Mouse (Mus musculus) CD4-positive, CD25-positive, alpha-beta regulatory T cell, adult 2 months (primary cell): ENCODE data around the gene Ppp1r14a.

Experiments
- DNase-seq: peaks from one replicate; pipeline ENCODE4 v3.0.0-alpha.2; 2012; ENCODE audit warnings: low read depth, low spot score

The Ppp1r14a gene

GRCm38 (mm10) chr7:29303738-29304462, 14.8 kb downstream of the Ppp1r14a start, which contains the start of gene Dpf1:
Gene Dpf1 (plus strand): TSS chr7:29303951.
- peak; percentile 69 for DNase-seq

- no peak for DNase-seq
These were observed 15.6 kb downstream of the Ppp1r14a start for GRCm38 (mm10) chr7:29304463-29305262.

- DNase-seq, result no peak
These were observed 16.3 kb downstream of the Ppp1r14a start for GRCm38 (mm10) chr7:29305263-29305988.

GRCm38 (mm10) chr7:29306108-29306507, 17.0 kb downstream of the Ppp1r14a start:
- no peak for DNase-seq

DNA sequence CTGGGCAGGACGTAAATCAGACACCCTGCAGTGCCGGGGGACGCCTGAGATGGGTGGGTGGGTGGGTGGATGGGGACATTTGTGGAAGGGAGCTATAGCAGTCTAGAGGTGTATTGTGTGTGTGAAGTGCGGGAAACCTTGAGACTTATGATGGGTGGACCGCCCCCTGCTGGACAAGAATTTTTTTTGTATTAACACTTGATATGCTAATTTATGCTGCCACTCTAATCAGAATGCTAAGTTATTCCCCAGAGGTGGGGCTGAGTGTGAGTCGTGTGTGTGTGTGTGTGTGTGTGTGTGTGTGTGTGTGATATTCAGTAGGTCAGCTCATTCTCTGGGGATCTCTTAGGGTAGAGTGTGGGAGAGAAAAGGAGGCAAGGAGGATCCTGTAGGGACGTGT, 17.5 kb downstream of the Ppp1r14a start:
- DNase-seq, result peak; percentile 76

DNA sequence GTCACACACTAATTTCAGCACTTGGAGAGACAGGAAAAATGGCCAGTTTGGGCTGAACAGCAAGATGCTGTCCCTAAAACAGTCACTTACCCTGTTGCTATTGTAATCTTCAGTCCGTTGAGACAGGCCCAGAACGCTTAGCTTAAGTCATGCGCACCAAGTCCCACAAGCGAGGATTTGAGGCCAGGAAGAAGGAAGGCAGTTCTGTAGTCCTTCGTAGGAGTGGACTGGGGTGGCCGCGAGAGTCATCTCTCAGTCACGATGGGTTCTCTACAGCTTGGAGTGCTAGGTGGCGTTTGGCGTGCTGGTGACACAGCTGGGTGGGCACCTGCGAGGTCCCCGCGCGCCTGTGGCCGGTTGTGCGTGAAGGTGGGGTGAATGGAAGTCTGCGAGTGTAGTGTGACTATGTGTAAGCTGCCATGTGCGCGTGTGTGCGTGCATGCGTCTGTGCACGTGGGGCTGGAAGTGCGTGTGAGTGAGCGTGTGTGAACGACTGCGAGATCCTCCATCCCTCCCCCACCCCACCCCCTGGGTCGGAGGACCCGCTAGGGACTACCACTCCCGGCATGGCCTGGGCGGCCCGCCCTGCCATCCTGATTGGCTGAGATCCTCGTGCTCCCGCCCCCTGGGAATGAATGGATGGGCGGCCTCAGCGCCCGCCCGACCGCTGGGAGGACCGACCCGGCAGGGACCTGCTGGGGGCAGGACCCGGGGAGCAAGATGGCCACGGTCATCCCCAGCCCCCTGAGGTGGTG, 18.4 kb downstream of the Ppp1r14a start:
- peak; percentile 75 for DNase-seq

DNA sequence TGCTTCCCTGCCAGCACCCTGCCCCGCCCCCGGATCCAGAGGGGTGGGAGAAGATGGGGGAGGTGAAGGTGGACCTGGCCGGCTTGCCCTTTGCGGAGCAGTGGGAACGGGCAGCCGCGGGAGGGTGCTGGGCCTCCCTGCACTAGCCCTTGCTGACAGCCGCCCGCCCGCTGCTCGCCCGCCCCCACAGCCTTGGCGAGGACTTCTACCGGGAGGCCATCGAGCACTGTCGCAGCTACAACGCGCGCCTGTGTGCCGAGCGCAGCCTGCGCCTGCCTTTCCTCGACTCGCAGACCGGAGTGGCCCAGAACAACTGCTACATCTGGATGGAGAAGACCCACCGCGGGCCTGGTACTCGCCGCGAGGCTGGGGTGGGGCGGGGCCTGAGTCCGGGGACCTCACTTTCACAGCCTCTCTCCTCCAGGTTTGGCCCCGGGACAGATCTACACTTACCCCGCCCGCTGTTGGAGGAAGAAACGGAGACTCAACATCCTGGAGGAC, 20.2 kb downstream of the Ppp1r14a start:
- DNase-seq, result peak; percentile 40

DNA sequence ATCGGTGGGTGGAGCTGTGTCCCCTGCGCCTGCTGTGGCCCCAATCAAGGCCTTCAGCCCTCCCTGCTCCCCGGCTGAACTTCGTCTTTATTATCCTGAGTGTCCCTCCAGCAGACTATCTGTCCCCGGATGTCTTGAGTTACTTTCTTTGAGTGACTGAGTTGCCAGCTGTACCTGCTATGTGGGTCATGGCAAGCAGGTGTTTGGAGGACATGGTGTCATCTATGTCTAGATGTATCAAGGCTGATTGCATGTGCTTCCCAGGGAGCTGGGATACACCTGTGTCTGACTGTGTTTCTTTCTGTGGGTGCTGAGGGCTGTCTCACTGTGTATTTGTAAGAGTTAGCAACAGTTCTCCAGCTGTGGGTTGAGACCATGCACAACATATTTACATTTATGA, 20.6 kb downstream of the Ppp1r14a start:
- DNase-seq, result no peak

GRCm38 (mm10) chr7:29313051-29313450, 23.9 kb downstream of the Ppp1r14a start:
- DNase-seq, result no peak

DNA sequence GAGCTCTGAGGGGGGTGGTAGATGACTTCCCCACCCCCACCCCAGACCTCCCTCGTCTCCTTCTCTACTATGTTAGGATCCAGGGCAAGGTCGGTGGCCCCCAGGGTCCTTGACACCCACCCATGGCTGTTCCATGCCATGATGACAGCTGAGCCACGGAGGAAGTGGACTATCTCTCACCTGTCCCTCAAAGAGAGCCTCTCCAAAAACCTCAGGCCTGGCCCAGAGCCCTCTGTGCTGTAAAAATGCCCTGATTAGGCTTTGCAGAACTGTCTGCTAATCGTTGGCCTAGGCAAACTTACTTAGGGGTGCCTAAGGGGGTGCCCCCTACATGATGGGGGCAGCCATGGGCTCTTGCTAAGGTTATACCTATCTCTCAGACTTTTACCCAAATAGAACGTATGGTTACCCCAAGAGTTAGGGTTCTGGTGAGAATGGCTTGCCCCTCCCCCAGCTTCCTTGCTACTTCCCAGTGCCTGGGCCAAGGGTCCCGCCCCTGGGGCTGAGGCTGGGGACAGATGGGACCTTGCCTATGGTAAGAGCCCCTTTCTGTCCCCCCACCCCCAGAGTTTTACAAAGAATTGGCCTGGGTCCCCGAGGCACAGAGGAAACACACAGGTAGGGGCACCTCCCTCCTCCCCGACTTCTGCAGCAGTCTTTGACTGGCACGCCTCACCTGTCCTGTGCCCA, 24.6 kb downstream of the Ppp1r14a start:
- no peak for DNase-seq

GRCm38 (mm10) chr7:29314844-29315628, 25.9 kb downstream of the Ppp1r14a start:
- no peak for DNase-seq

GRCm38 (mm10) chr7:29316137-29316734, 27.1 kb downstream of the Ppp1r14a start:
- DNase-seq, result no peak

- no peak for DNase-seq
These were observed 27.9 kb downstream of the Ppp1r14a start for GRCm38 (mm10) chr7:29316976-29317375.

DNA sequence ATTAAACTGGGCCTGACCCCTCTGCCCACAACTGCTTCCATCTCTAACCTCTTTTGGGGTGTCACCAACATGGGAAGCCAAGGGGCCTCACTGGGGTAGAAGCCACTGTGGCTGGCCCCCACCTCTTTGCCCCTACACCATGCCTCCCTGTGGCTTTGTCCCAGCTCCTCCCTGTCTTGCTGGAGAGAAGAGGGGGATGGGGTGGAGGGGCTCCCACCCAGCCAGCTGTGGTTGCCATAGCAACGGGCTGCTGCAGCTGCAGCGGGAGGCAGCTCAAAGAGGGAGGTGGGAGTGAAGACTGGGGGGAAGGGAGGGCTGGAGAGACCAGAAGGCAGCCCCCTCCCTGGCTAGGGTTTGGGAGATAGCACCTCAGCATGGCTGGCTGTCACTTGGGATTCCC, 28.4 kb downstream of the Ppp1r14a start:
- DNase-seq, result no peak

GRCm38 (mm10) chr7:29318115-29318911, 29.2 kb downstream of the Ppp1r14a start:
- DNase-seq, result no peak

DNA sequence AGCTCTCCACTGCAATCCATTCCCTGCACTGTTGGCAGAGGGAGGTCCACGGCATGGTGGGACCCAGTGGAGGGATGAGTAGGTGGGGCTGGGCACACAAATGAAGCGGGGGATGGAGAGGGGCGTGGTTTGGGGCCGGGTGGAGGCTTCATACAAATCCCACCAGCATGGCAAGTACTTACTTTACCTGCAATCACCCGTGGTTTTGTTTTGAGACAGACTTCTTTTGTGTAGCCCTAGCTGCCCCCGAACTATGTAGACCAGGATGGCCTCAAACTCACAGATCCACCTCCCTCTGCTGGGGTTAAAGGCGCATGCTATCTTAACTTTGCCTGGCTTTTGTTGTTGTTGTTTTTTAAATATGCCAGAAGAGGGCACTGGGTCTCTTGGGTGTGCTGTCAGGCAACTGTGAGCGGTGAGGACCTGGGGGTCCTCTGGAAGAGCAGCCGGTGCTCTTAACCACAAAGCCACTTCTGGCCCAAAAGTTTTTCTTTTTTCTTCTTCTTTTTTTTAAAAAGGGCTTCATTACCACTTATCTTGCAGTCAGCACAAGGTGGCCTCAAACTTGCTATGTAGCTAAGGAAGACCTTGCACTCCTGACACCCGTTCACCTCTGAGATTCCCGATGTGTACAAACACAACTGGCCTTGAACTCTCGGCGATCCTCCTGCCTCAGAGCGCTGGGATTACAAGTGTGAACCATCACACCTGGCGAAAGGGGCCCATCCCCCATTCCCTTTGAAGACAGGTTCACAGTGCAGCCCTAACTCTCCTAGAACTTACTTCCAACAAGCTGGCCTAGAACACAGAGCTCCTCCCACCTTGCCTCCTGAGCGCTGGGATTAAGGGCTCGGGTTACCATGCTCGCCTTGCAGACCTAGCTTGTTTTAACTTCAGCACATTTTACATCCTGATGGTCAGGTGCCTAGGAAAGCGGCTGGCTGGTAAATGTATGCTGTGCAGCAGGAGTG, 30.5 kb downstream of the Ppp1r14a start:
- DNase-seq, result no peak

GRCm38 (mm10) chr7:29327087-29327486, 38.0 kb downstream of the Ppp1r14a start:
- DNase-seq, result no peak
